Mouse (Mus musculus): ENCODE measurements around the gene Cerkl.

GRCm38 (mm10) chr2:79447198-79447597 is 9.4 kb downstream of the Cerkl start:
- TF ChIP-seq CTCF (IDR thresholded peaks at IDR 0.05; ENCODE audit: control insufficient read depth, insufficient read depth, insufficient read length) (no peak), USF1 (IDR thresholded peaks at IDR 0.05; ENCODE audit: low read depth) (no peak)

All from C2C12 (cell line).